Mouse (Mus musculus) C2C12 (cell line): ENCODE data around the gene Ndufs7.

Experiments
- CEBPB ChIP-seq: IDR thresholded peaks from one replicate; pipeline ENCODE4 v1.6.1; 2011; ENCODE audit warnings: low read depth, mild to moderate bottlenecking, control low read depth, moderate library complexity
- CTCF ChIP-seq: IDR thresholded peaks from one replicate; pipeline ENCODE4 v1.5.1; 2011; ENCODE audit not compliant: control insufficient read depth, insufficient read depth, insufficient read length
- MAX ChIP-seq: IDR thresholded peaks from one replicate; pipeline ENCODE4 v1.6.1; 2011; ENCODE audit warnings: mild to moderate bottlenecking, control low read depth
- MYOD1 ChIP-seq: IDR thresholded peaks from one replicate; pipeline ENCODE4 v1.6.1; 2011; ENCODE audit warnings: low read depth; ENCODE audit not compliant: control insufficient read depth, insufficient read length
- USF1 ChIP-seq: IDR thresholded peaks from one replicate; pipeline ENCODE4 v1.6.1; 2011; ENCODE audit warnings: low read depth, mild to moderate bottlenecking, control low read depth, moderate library complexity

- TF ChIP-seq CTCF (no peak), USF1 (no peak), CEBPB (no peak), MYOD1 (no peak), MAX (no peak)
Observed at GRCm38 (mm10) chr10:80236145-80236825, 12.6 kb upstream of the Ndufs7 start.
